Mouse (Mus musculus): ENCODE measurements around the gene Pgm1. TPM values are rescaled to one million over a fixed set of nuclear protein-coding genes. Genes with fewer than 3 reads are reported as not detected.

Gene Pgm1
- polyA plus RNA-seq, 1 experiment from 2014 or later: 271 TPM

DNA sequence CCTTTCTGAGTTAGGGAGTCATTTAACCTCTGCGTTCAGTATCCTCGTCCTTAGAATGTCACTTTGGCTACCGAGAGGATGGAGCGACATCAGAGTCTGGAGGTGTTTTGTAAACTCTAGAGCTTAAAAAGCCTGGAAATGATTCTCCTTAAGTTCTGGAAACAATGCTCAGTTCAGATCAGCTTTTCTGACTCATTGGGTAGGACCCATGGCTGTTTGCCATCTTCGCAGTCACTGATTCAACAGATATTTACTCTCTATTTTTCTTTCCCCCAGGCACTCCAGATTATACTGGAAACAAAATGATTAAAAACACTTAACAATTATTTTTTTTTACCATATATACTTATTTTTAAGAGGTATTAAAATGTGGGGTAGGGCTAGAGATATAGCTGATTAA is 50.1 kb downstream of the Pgm1 start:
- no peak for ATAC-seq (ENCODE audit: insufficient number of reproducible peaks, insufficient read depth, low FRiP score, low read depth)
- H3K9me3 ChIP-seq (ENCODE audit: control insufficient read depth, low read length): no peaks in the 10 kb centered on the region
- H3K9ac ChIP-seq (ENCODE audit: low read length): no peak overlapping the region
- peaks cover 62% of the 10 kb centered on the region for H3K36me3 ChIP-seq (ENCODE audit: control insufficient read depth, insufficient read depth, low read length)
- H3K4me3 ChIP-seq (ENCODE audit: control insufficient read depth in 1 of 2, insufficient read depth in 1 of 2, low read depth in 1 of 2, low read length in 2 of 2): no peak overlapping the region
- no peak overlapping the region for H3K4me2 ChIP-seq (ENCODE audit: low read length)
- no peak overlapping the region for H3K27ac ChIP-seq (replicated peaks in 1 of 2; ENCODE audit: control insufficient read depth in 1 of 2, insufficient read depth in 1 of 2, low read depth in 2 of 2, low read length in 2 of 2)
- H3K4me1 ChIP-seq (ENCODE audit: control insufficient read depth in 2 of 2, insufficient read depth in 2 of 2, low read length in 2 of 2): peaks cover 0 to 2% of the 10 kb centered on the region in 2 experiments; a peak in 2 of 4 replicates
- no peaks in the 10 kb centered on the region for H3K27me3 ChIP-seq (ENCODE audit: control insufficient read depth, insufficient read depth, low read length)
- WGBS: 88% methylated on average over 5 of the region's 5 CpGs

- H3K27me3 ChIP-seq (ENCODE audit: control insufficient read depth, insufficient read depth, low read length): no peaks in the 10 kb centered on the region
- H3K9ac ChIP-seq (ENCODE audit: low read length): no peak overlapping the region
- no peak for ATAC-seq (ENCODE audit: insufficient number of reproducible peaks, insufficient read depth, low FRiP score, low read depth)
- H3K27ac ChIP-seq (replicated peaks in 1 of 2; ENCODE audit: control insufficient read depth in 1 of 2, insufficient read depth in 1 of 2, low read depth in 2 of 2, low read length in 2 of 2): no peak overlapping the region
- H3K36me3 ChIP-seq (ENCODE audit: control insufficient read depth, insufficient read depth, low read length): peaks cover 74% of the 10 kb centered on the region
- WGBS: 66% methylated on average over 2 of the region's 2 CpGs
- no peak overlapping the region for H3K4me3 ChIP-seq (ENCODE audit: control insufficient read depth in 1 of 2, insufficient read depth in 1 of 2, low read depth in 1 of 2, low read length in 2 of 2)
- H3K4me1 ChIP-seq (ENCODE audit: control insufficient read depth in 2 of 2, insufficient read depth in 2 of 2, low read length in 2 of 2): peaks cover 0 to 2% of the 10 kb centered on the region in 2 experiments; a peak in 2 of 4 replicates
- no peaks in the 10 kb centered on the region for H3K9me3 ChIP-seq (ENCODE audit: control insufficient read depth, low read length)
- no peak overlapping the region for H3K4me2 ChIP-seq (ENCODE audit: low read length)
These were observed 52.0 kb downstream of the Pgm1 start for GRCm38 (mm10) chr4:99981216-99981615.

DNA sequence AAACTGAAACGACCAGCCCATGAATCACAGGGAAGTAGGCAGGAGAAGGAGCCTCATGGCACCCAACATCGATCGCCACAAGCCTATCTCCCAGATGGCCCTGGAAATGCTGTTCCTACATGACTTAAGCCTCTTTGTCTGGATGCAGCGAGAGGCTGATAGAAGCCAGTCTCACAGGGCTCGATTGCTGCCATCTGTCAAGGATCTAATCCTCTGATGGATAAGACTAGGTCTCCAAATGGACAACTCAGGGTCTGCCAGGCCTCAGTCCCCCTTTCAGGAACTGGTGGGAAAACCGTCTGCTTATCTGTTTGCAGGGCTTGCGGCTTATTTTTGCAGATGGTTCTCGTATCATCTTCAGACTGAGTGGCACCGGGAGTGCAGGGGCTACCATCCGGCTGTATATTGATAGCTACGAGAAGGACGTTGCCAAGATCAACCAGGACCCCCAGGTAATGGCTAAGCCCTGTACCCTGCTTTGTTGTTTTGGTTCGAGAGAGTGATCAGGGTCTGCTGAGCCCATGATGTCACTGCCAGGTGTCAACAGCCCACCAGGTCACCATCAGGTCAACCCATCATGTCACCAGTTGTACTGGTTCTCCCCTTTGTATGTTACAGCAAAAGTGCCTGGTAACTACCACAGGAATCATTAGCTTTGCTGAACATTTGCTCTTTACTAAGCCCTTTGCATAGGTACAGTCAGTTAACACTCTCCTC is 54.6 kb downstream of the Pgm1 start:
- H3K4me3 ChIP-seq (ENCODE audit: control insufficient read depth in 1 of 2, insufficient read depth in 1 of 2, low read depth in 1 of 2, low read length in 2 of 2): no peak overlapping the region
- H3K36me3 ChIP-seq (ENCODE audit: control insufficient read depth, insufficient read depth, low read length): peaks cover 94% of the 10 kb centered on the region
- H3K27me3 ChIP-seq (ENCODE audit: control insufficient read depth, insufficient read depth, low read length): no peaks in the 10 kb centered on the region
- H3K9ac ChIP-seq (ENCODE audit: low read length): no peak overlapping the region
- peaks cover 0 to 2% of the 10 kb centered on the region in 2 experiments; a peak in 2 of 4 replicates for H3K4me1 ChIP-seq (ENCODE audit: control insufficient read depth in 2 of 2, insufficient read depth in 2 of 2, low read length in 2 of 2)
- WGBS: 30% methylated on average over 13 of the region's 13 CpGs
- H3K9me3 ChIP-seq (ENCODE audit: control insufficient read depth, low read length): no peaks in the 10 kb centered on the region
- no peak overlapping the region for H3K27ac ChIP-seq (replicated peaks in 1 of 2; ENCODE audit: control insufficient read depth in 1 of 2, insufficient read depth in 1 of 2, low read depth in 2 of 2, low read length in 2 of 2)
- no peak overlapping the region for H3K4me2 ChIP-seq (ENCODE audit: low read length)
- ATAC-seq (ENCODE audit: insufficient number of reproducible peaks, insufficient read depth, low FRiP score, low read depth): no peak

GRCm38 (mm10) chr4:99984369-99984752 is 55.1 kb downstream of the Pgm1 start:
- Histone ChIP-seq H3K27me3 (ENCODE audit: control insufficient read depth, insufficient read depth, low read length) (no peaks in the 10 kb centered on the region), H3K9ac (ENCODE audit: low read length) (no peak overlapping the region), H3K4me3 (ENCODE audit: control insufficient read depth in 1 of 2, insufficient read depth in 1 of 2, low read depth in 1 of 2, low read length in 2 of 2) (no peak overlapping the region), H3K4me1 (ENCODE audit: control insufficient read depth in 2 of 2, insufficient read depth in 2 of 2, low read length in 2 of 2) (peaks cover 0 to 2% of the 10 kb centered on the region in 2 experiments; a peak in 2 of 4 replicates), H3K36me3 (ENCODE audit: control insufficient read depth, insufficient read depth, low read length) (peaks cover 90% of the 10 kb centered on the region), H3K4me2 (ENCODE audit: low read length) (no peak overlapping the region), H3K27ac (replicated peaks in 1 of 2; ENCODE audit: control insufficient read depth in 1 of 2, insufficient read depth in 1 of 2, low read depth in 2 of 2, low read length in 2 of 2) (no peak overlapping the region), H3K9me3 (ENCODE audit: control insufficient read depth, low read length) (no peaks in the 10 kb centered on the region)
- ATAC-seq (ENCODE audit: insufficient number of reproducible peaks, insufficient read depth, low FRiP score, low read depth): no peak
- 80% methylated on average over 7 of the region's 7 CpGs for WGBS

DNA sequence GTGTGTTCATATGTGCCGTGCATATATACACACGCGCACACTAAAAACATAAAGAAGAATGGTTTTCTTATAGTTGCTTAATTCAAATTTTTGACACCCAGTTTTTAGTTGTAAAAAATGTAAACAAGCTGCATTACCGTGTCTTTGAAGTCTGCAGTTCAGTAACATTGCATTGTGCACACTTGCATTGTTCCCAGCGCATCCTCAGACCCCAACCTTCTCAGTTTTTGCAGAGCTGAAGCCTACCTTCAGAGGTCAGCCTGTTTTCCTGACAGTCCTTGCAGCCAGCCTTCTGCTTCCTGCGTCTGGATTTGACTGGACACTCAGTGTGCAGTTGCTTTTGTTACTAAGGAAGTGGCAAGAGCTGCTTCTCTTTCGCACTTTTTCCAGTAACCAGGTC is 55.9 kb downstream of the Pgm1 start:
- Histone ChIP-seq H3K27ac (replicated peaks in 1 of 2; ENCODE audit: control insufficient read depth in 1 of 2, insufficient read depth in 1 of 2, low read depth in 2 of 2, low read length in 2 of 2) (no peak overlapping the region), H3K4me2 (ENCODE audit: low read length) (no peak overlapping the region), H3K36me3 (ENCODE audit: control insufficient read depth, insufficient read depth, low read length) (peaks cover 93% of the 10 kb centered on the region), H3K9me3 (ENCODE audit: control insufficient read depth, low read length) (no peaks in the 10 kb centered on the region), H3K27me3 (ENCODE audit: control insufficient read depth, insufficient read depth, low read length) (no peaks in the 10 kb centered on the region), H3K9ac (ENCODE audit: low read length) (no peak overlapping the region), H3K4me3 (ENCODE audit: control insufficient read depth in 1 of 2, insufficient read depth in 1 of 2, low read depth in 1 of 2, low read length in 2 of 2) (no peak overlapping the region), H3K4me1 (ENCODE audit: control insufficient read depth in 2 of 2, insufficient read depth in 2 of 2, low read length in 2 of 2) (peaks cover 0 to 2% of the 10 kb centered on the region in 2 experiments; a peak in 2 of 4 replicates)
- no peak for ATAC-seq (ENCODE audit: insufficient number of reproducible peaks, insufficient read depth, low FRiP score, low read depth)
- WGBS: 80% methylated on average over 7 of the region's 7 CpGs

- ATAC-seq (ENCODE audit: insufficient number of reproducible peaks, insufficient read depth, low FRiP score, low read depth): no peak
These were observed 56.4 kb downstream of the Pgm1 start for GRCm38 (mm10) chr4:99985631-99986030.

GRCm38 (mm10) chr4:99986609-99987008 is 57.4 kb downstream of the Pgm1 start:
- H3K36me3 ChIP-seq (ENCODE audit: control insufficient read depth, insufficient read depth, low read length): peaks cover 88% of the 10 kb centered on the region
- no peak for ATAC-seq (ENCODE audit: insufficient number of reproducible peaks, insufficient read depth, low FRiP score, low read depth)
- no peak overlapping the region for H3K4me2 ChIP-seq (ENCODE audit: low read length)
- no peak overlapping the region for H3K4me3 ChIP-seq (ENCODE audit: control insufficient read depth in 1 of 2, insufficient read depth in 1 of 2, low read depth in 1 of 2, low read length in 2 of 2)
- H3K27ac ChIP-seq (replicated peaks in 1 of 2; ENCODE audit: control insufficient read depth in 1 of 2, insufficient read depth in 1 of 2, low read depth in 2 of 2, low read length in 2 of 2): no peak overlapping the region
- no peaks in the 10 kb centered on the region for H3K9me3 ChIP-seq (ENCODE audit: control insufficient read depth, low read length)
- H3K27me3 ChIP-seq (ENCODE audit: control insufficient read depth, insufficient read depth, low read length): no peaks in the 10 kb centered on the region
- no peak overlapping the region for H3K9ac ChIP-seq (ENCODE audit: low read length)
- H3K4me1 ChIP-seq (ENCODE audit: control insufficient read depth in 2 of 2, insufficient read depth in 2 of 2, low read length in 2 of 2): peaks cover 0 to 2% of the 10 kb centered on the region in 2 experiments; a peak in 2 of 4 replicates
- WGBS: 83% methylated on average over 10 of the region's 10 CpGs

More at GRCm38 (mm10) chr4:99985631-99986030, 56.4 kb downstream of the Pgm1 start:
- Histone ChIP-seq H3K4me1 (ENCODE audit: control insufficient read depth in 2 of 2, insufficient read depth in 2 of 2, low read length in 2 of 2) (peaks cover 0 to 2% of the 10 kb centered on the region in 2 experiments; a peak in 2 of 4 replicates), H3K36me3 (ENCODE audit: control insufficient read depth, insufficient read depth, low read length) (peaks cover 90% of the 10 kb centered on the region), H3K4me3 (ENCODE audit: control insufficient read depth in 1 of 2, insufficient read depth in 1 of 2, low read depth in 1 of 2, low read length in 2 of 2) (no peak overlapping the region), H3K9me3 (ENCODE audit: control insufficient read depth, low read length) (no peaks in the 10 kb centered on the region), H3K4me2 (ENCODE audit: low read length) (no peak overlapping the region), H3K9ac (ENCODE audit: low read length) (no peak overlapping the region), H3K27ac (replicated peaks in 1 of 2; ENCODE audit: control insufficient read depth in 1 of 2, insufficient read depth in 1 of 2, low read depth in 2 of 2, low read length in 2 of 2) (no peak overlapping the region), H3K27me3 (ENCODE audit: control insufficient read depth, insufficient read depth, low read length) (no peaks in the 10 kb centered on the region)
- WGBS: 81% methylated on average over 12 of the region's 12 CpGs

GRCm38 (mm10) chr4:99988771-99989170 is 59.6 kb downstream of the Pgm1 start:
- ATAC-seq (ENCODE audit: insufficient number of reproducible peaks, insufficient read depth, low FRiP score, low read depth): no peak
- 79% methylated on average over 7 of the region's 7 CpGs for WGBS
- no peaks in the 10 kb centered on the region for H3K4me1 ChIP-seq (ENCODE audit: control insufficient read depth in 2 of 2, insufficient read depth in 2 of 2, low read length in 2 of 2)

More at GRCm38 (mm10) chr4:99988771-99989170, 59.6 kb downstream of the Pgm1 start:
- H3K9me3 ChIP-seq (ENCODE audit: control insufficient read depth, low read length): no peaks in the 10 kb centered on the region
- no peak overlapping the region for H3K4me2 ChIP-seq (ENCODE audit: low read length)
- H3K27me3 ChIP-seq (ENCODE audit: control insufficient read depth, insufficient read depth, low read length): no peaks in the 10 kb centered on the region
- H3K36me3 ChIP-seq (ENCODE audit: control insufficient read depth, insufficient read depth, low read length): peaks cover 66% of the 10 kb centered on the region
- H3K9ac ChIP-seq (ENCODE audit: low read length): no peak overlapping the region
- H3K27ac ChIP-seq (replicated peaks in 1 of 2; ENCODE audit: control insufficient read depth in 1 of 2, insufficient read depth in 1 of 2, low read depth in 2 of 2, low read length in 2 of 2): no peak overlapping the region
- H3K4me3 ChIP-seq (ENCODE audit: control insufficient read depth in 1 of 2, insufficient read depth in 1 of 2, low read depth in 1 of 2, low read length in 2 of 2): no peak overlapping the region

Data from heart, embryonic 14.5 days (tissue).